Mouse (Mus musculus): ENCODE results near the gene Fgfr1op2. TPM values are rescaled to one million over a fixed set of nuclear protein-coding genes. Genes with fewer than 3 reads are reported as not detected.
"Not testable (repeated sequence)": the region's sequence is repeated elsewhere in the genome, so short reads cannot be mapped to it uniquely, and the experiment has no call there.

Fgfr1op2 gene
- total and polyA plus RNA-seq, 3 experiments: 73.0 to 101 (median 94.1) TPM

GRCm38 (mm10) chr6:146551326-146551725 lies 25.7 kb upstream of the Fgfr1op2 start:
- H3K4me3 ChIP-seq (replicated peaks in 1 of 3; ENCODE audit: low read depth in 2 of 3, low read length in 2 of 3, poor library complexity in 1 of 3): no peak overlapping the region
- in situ Hi-C loops (cut with MboI; ENCODE audit: low pct_ligation_motif_present, low pct_unique_long_range_greater_than_20kb, low sequenced_read_pairs): no loop called here
- no peak overlapping the region for H3K9ac ChIP-seq (ENCODE audit: insufficient read depth, low read depth)
- DNase-seq (ENCODE audit: extremely low read depth): no peak
- no peaks in the 10 kb centered on the region for H3K4me1 ChIP-seq (ENCODE audit: control insufficient read depth in 1 of 2, insufficient read depth in 2 of 2)
- H3K27me3 ChIP-seq (replicated peaks): no peaks in the 10 kb centered on the region
- peaks cover 5% of the 10 kb centered on the region for H3K9me3 ChIP-seq (replicated peaks; ENCODE audit: low read length)
- no peak overlapping the region for H3K4me2 ChIP-seq (ENCODE audit: insufficient read depth, low read depth, poor library complexity, severe bottlenecking)
- H3K36me3 ChIP-seq (replicated peaks in 1 of 2; ENCODE audit: control insufficient read depth in 1 of 2, insufficient read depth in 1 of 2, low read length in 1 of 2): peaks cover 44 to 85% of the 10 kb centered on the region in 2 experiments
- TF ChIP-seq CHD2 (IDR thresholded peaks at IDR 0.05; ENCODE audit: low read length) (no peak), ELF1 (IDR thresholded peaks at IDR 0.05; ENCODE audit: low read depth, low read length) (no peak), UBTF (IDR thresholded peaks at IDR 0.05; ENCODE audit: low read depth, low read length) (no peak), ZNF384 (IDR thresholded peaks at IDR 0.05; ENCODE audit: low read depth, low read length) (no peak), EP300 (IDR thresholded peaks at IDR 0.05; ENCODE audit: low read length) (no peak), MAX (IDR thresholded peaks at IDR 0.05; ENCODE audit: low read length) (no peak), ZC3H11A (IDR thresholded peaks at IDR 0.05; ENCODE audit: low read depth, low read length) (no peak), E2F4 (IDR thresholded peaks at IDR 0.05; ENCODE audit: insufficient replicate concordance, low read depth, low read length) (no peak), USF1 (IDR thresholded peaks at IDR 0.05; ENCODE audit: low read depth, low read length) (no peak), TCF12 (IDR thresholded peaks at IDR 0.05; ENCODE audit: low read depth, low read length) (no peak), BHLHE40 (IDR thresholded peaks at IDR 0.05; ENCODE audit: low read depth, low read length) (no peak), ZKSCAN1 (IDR thresholded peaks at IDR 0.05; ENCODE audit: borderline replicate concordance, low read depth, low read length) (no peak), POLR2AphosphoS2 (IDR thresholded peaks at IDR 0.05; ENCODE audit: low read depth, low read length) (no peak), CHD1 (IDR thresholded peaks at IDR 0.05; ENCODE audit: low read depth, low read length) (no peak), ZMIZ1 (IDR thresholded peaks at IDR 0.05; ENCODE audit: low read depth, low read length) (no peak), IRF4 (IDR thresholded peaks at IDR 0.05; ENCODE audit: low read depth, low read length) (no peak), POLR2A (IDR thresholded peaks at IDR 0.05; ENCODE audit: low read depth, low read length) (no peak), SIN3A (IDR thresholded peaks at IDR 0.05; ENCODE audit: low read length) (no peak), HCFC1 (IDR thresholded peaks at IDR 0.05; ENCODE audit: low read depth, low read length) (no peak), CTCF (conservative IDR thresholded peaks at IDR 0.05 in 1 of 2, IDR thresholded peaks at IDR 0.05 in 1 of 2; ENCODE audit: low read depth in 2 of 2, low read length in 2 of 2) (no peak)
- H3K27ac ChIP-seq (ENCODE audit: insufficient read depth, low read depth): no peak overlapping the region
- H3K79me2 ChIP-seq (replicated peaks; ENCODE audit: control insufficient read depth, extremely low read depth, insufficient read depth, poor library complexity, severe bottlenecking): no peaks in the 10 kb centered on the region
- dilution Hi-C loops (cut with MboI; ENCODE audit: extremely low pct_ligation_motif_present, extremely low pct_unique_long_range_greater_than_20kb, low sequenced_read_pairs): no loop called here

- H3K27ac ChIP-seq (ENCODE audit: insufficient read depth, low read depth); H3K4me2 ChIP-seq (ENCODE audit: insufficient read depth, low read depth, poor library complexity, severe bottlenecking); dilution Hi-C loops (cut with MboI; ENCODE audit: extremely low pct_ligation_motif_present, extremely low pct_unique_long_range_greater_than_20kb, low sequenced_read_pairs); H3K79me2 ChIP-seq (replicated peaks; ENCODE audit: control insufficient read depth, extremely low read depth, insufficient read depth, poor library complexity, severe bottlenecking); H3K9ac ChIP-seq (ENCODE audit: insufficient read depth, low read depth); H3K4me1 ChIP-seq (ENCODE audit: control insufficient read depth in 1 of 2, insufficient read depth in 2 of 2); H3K4me3 ChIP-seq (replicated peaks in 1 of 3; ENCODE audit: low read depth in 2 of 3, low read length in 2 of 3, poor library complexity in 1 of 3); in situ Hi-C loops (cut with MboI; ENCODE audit: low pct_ligation_motif_present, low pct_unique_long_range_greater_than_20kb, low sequenced_read_pairs); DNase-seq (ENCODE audit: extremely low read depth); H3K9me3 ChIP-seq (replicated peaks; ENCODE audit: low read length); H3K27me3 ChIP-seq (replicated peaks): not testable (repeated sequence)
- peaks cover 38 to 74% of the 10 kb centered on the region in 2 experiments for H3K36me3 ChIP-seq (replicated peaks in 1 of 2; ENCODE audit: control insufficient read depth in 1 of 2, insufficient read depth in 1 of 2, low read length in 1 of 2)
Observed at GRCm38 (mm10) chr6:146562461-146562860, 14.5 kb upstream of the Fgfr1op2 start.

All from CH12.LX (cell line).